Comparison of ENCODE assay signal across 20 mouse cellular contexts in genomic region chr9:79437636-79438035, GRCm38 (mm10).
DNase-seq lines count a peak whose midpoint lies in the region; ATAC-seq lines count a peak whose summit lies in the region.
"Had no signal": no experiment of that assay in that cellular context is flagged by ENCODE, and none has a peak within 500 bp of the region (broad histone marks: within the 10 kb centered on the region; RNA-seq: fewer than 3 reads in every experiment).

No protein-coding gene starts in this region.

- H3K27ac ChIP-seq in neural tube, embryonic 15.5 days (replicated peaks), result no peak overlapping the region
- H3K27ac ChIP-seq: embryonic facial prominence, embryonic 10.5 days; embryonic facial prominence, embryonic 12.5 days; forebrain, embryonic 13.5 days; forebrain, embryonic 15.5 days had no signal

- H3K4me3 ChIP-seq in neural tube, embryonic 15.5 days (replicated peaks), result no peak overlapping the region
- H3K4me3 ChIP-seq: embryonic facial prominence, embryonic 10.5 days; embryonic facial prominence, embryonic 12.5 days; forebrain, embryonic 13.5 days; forebrain, embryonic 15.5 days had no signal

- peak; percentile 25 to 56 for DNase-seq in cerebellum, postnatal 10 days
- no peak for DNase-seq in cerebellum, adult 9-11 months
- DNase-seq in cerebellum, postnatal 25 days, result peak; percentile 13 to 37
- no peak for DNase-seq in cerebellum, postnatal 4 days (ENCODE audit: low spot score in 2 of 2)
- DNase-seq in 3T3-L1 (ENCODE audit: low read depth, low spot score), result peak; percentile 53
- DNase-seq: adrenal gland, adult 8-10 months; adrenal gland, postnatal 14 days; adrenal gland, postnatal 36 days; B cell, adult 2 months; forebrain, postnatal 0 days had no signal

- no peak for ATAC-seq in neural tube, embryonic 15.5 days (ENCODE audit: low FRiP score)
- ATAC-seq: activated CD4-positive, CD25-positive, alpha-beta regulatory T cell, adult 4 months; CD4-positive, CD25-positive, alpha-beta regulatory T cell, adult 4 months; forebrain, embryonic 13.5 days; forebrain, embryonic 15.5 days; forebrain, postnatal 0 days; Patski had no signal

- no peak overlapping the region for H3K9ac ChIP-seq in neural tube, embryonic 15.5 days (replicated peaks)
- H3K9ac ChIP-seq: embryonic facial prominence, embryonic 12.5 days; forebrain, embryonic 13.5 days; forebrain, embryonic 15.5 days; forebrain, postnatal 0 days had no signal

- no peaks in the 10 kb centered on the region for H3K4me1 ChIP-seq in neural tube, embryonic 15.5 days
- H3K4me1 ChIP-seq: forebrain, embryonic 13.5 days; forebrain, embryonic 15.5 days had no signal

- no peaks in the 10 kb centered on the region for H3K27me3 ChIP-seq in neural tube, embryonic 15.5 days (replicated peaks)
- H3K27me3 ChIP-seq: CH12.LX; embryonic facial prominence, embryonic 12.5 days; forebrain, embryonic 13.5 days; forebrain, embryonic 15.5 days; Patski had no signal

- 79% methylated on average over 3 of the region's 3 CpGs for WGBS in neural tube, embryonic 15.5 days

- no peaks in the 10 kb centered on the region for H3K36me3 ChIP-seq in neural tube, embryonic 15.5 days
- H3K36me3 ChIP-seq: embryonic facial prominence, embryonic 10.5 days; embryonic facial prominence, embryonic 12.5 days; forebrain, embryonic 15.5 days; G1E had no signal

- no peak overlapping the region for H3K4me2 ChIP-seq in neural tube, embryonic 15.5 days
- H3K4me2 ChIP-seq: embryonic facial prominence, embryonic 12.5 days; forebrain, embryonic 13.5 days; forebrain, embryonic 15.5 days had no signal

- no peaks in the 10 kb centered on the region for H3K9me3 ChIP-seq in neural tube, embryonic 15.5 days (replicated peaks)
- H3K9me3 ChIP-seq: embryonic facial prominence, embryonic 10.5 days; embryonic facial prominence, embryonic 12.5 days; forebrain, embryonic 13.5 days; forebrain, embryonic 15.5 days; G1E had no signal

Comparison
In these comparisons a context has a peak if more than half of its experiments do, and no peak if none do; other contexts are left out.
1. DNase-seq: peak in cerebellum, postnatal 10 days (2 of 2), cerebellum, postnatal 25 days (2 of 2) and 3T3-L1 (single experiment); none in cerebellum, adult 9-11 months (single experiment) and cerebellum, postnatal 4 days (0 of 2).